Mouse (Mus musculus): ENCODE measurements around the gene Ankrd44.
A peak's percentile ranks its signal among the peaks of the same experiment; 100 is the strongest.

GRCm38 (mm10) chr1:54706621-54707020, 219.6 kb downstream of the Ankrd44 start:
- peak; percentile 77 for TF ChIP-seq CTCF (IDR thresholded peaks at IDR 0.05; ENCODE audit: low read depth, low read length)
- no peak for TF ChIP-seq POLR2AphosphoS5 (IDR thresholded peaks at IDR 0.05; ENCODE audit: insufficient replicate concordance, low read depth, low read length)
- no peak for TF ChIP-seq GATA1 (IDR thresholded peaks at IDR 0.05; ENCODE audit: borderline replicate concordance, low read length)
- TF ChIP-seq TAL1 (conservative IDR thresholded peaks at IDR 0.05; ENCODE audit: low read depth, low read length) = no peak
- TF ChIP-seq GATA2 (IDR thresholded peaks at IDR 0.05; ENCODE audit: borderline replicate concordance, low read depth, low read length) = no peak

Measured in G1E (cell line).